Mouse (Mus musculus) retina, adult 2 months (tissue): ENCODE measurements around the gene Adgrb3.
"Not testable (repeated sequence)": the region's sequence is repeated elsewhere in the genome, so short reads cannot be mapped to it uniquely, and the experiment has no call there.

ENCODE experiments used
- DNase-seq: peaks from one replicate; pipeline ENCODE4 v3.0.0-alpha.2; 2012; ENCODE audit warnings: low read depth, low spot score

The Adgrb3 gene

GRCm38 (mm10) chr1:25510321-25511055, 319.0 kb downstream of the Adgrb3 start:
- peak; percentile 22 for DNase-seq

- no peak for DNase-seq
These were observed 325.2 kb downstream of the Adgrb3 start for GRCm38 (mm10) chr1:25504313-25504712.

- DNase-seq, result no peak
These were observed 326.0 kb downstream of the Adgrb3 start for GRCm38 (mm10) chr1:25503524-25503923.

GRCm38 (mm10) chr1:25495202-25495914, 334.1 kb downstream of the Adgrb3 start:
- DNase-seq, result no peak

- DNase-seq, result no peak
These were observed 338.0 kb downstream of the Adgrb3 start for GRCm38 (mm10) chr1:25491503-25491902.

- DNase-seq, result no peak
These were observed 339.3 kb downstream of the Adgrb3 start for GRCm38 (mm10) chr1:25490174-25490573.

- DNase-seq, result no peak
These were observed 353.8 kb downstream of the Adgrb3 start for GRCm38 (mm10) chr1:25475699-25476098.

GRCm38 (mm10) chr1:25474469-25474868, 355.0 kb downstream of the Adgrb3 start:
- no peak for DNase-seq

GRCm38 (mm10) chr1:25471612-25472011, 357.9 kb downstream of the Adgrb3 start:
- DNase-seq, result not testable (repeated sequence)

GRCm38 (mm10) chr1:25462612-25463011, 366.9 kb downstream of the Adgrb3 start:
- no peak for DNase-seq

GRCm38 (mm10) chr1:25435506-25435905, 394.0 kb downstream of the Adgrb3 start:
- DNase-seq, result no peak

GRCm38 (mm10) chr1:25430219-25430862, 399.2 kb downstream of the Adgrb3 start:
- no peak for DNase-seq

GRCm38 (mm10) chr1:25420701-25421100, 408.8 kb downstream of the Adgrb3 start:
- no peak for DNase-seq

- no peak for DNase-seq
These were observed 410.1 kb downstream of the Adgrb3 start for GRCm38 (mm10) chr1:25419378-25419777.

GRCm38 (mm10) chr1:25415084-25415483, 414.4 kb downstream of the Adgrb3 start:
- no peak for DNase-seq

- no peak for DNase-seq
These were observed 465.3 kb downstream of the Adgrb3 start for GRCm38 (mm10) chr1:25364186-25364585.

GRCm38 (mm10) chr1:25358554-25358953, 471.0 kb downstream of the Adgrb3 start:
- no peak for DNase-seq

- no peak for DNase-seq
These were observed 474.0 kb downstream of the Adgrb3 start for GRCm38 (mm10) chr1:25355486-25355885.

GRCm38 (mm10) chr1:25344876-25345275, 484.6 kb downstream of the Adgrb3 start:
- no peak for DNase-seq

- no peak for DNase-seq
These were observed 504.1 kb downstream of the Adgrb3 start for GRCm38 (mm10) chr1:25325406-25325805.

- DNase-seq, result no peak
These were observed 512.4 kb downstream of the Adgrb3 start for GRCm38 (mm10) chr1:25317142-25317541.

GRCm38 (mm10) chr1:25312344-25312743, 517.2 kb downstream of the Adgrb3 start:
- no peak for DNase-seq

- no peak for DNase-seq
These were observed 519.4 kb downstream of the Adgrb3 start for GRCm38 (mm10) chr1:25310066-25310465.
